10 mouse cellular contexts compared by ENCODE assay signal in the genomic region with DNA sequence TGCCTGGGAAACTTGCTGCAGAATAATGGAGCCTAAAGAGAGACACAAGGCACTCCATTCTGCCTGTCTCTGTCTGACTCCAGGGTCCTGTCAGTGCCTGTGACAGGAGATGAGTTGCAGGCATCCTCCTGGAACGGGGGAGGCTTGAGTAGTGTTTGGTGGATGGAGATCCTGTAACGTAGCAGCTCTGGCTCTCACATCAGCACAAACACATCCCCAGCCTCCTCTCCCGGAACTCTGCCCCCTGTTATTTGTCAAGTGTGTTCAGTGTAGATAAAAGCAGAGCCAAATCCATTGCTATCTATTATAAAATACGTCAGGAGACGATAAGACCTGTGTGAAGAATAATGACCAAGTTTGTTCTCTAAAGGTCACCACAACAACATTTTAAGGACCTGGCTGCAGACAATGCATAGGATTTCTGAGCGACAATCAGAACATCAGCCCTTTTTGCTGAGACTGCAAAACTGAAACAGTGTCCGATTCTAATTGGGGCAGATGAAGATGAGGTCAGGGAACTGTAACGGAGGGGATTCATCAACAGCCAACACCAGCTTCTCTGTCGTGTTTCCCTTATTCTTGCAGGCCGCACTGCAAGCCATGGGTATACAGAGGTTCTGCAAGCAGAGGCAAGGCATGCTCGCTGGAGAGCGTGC. TPM values are rescaled to one million over a fixed set of nuclear protein-coding genes. Genes with fewer than 3 reads are reported as not detected.
DNase-seq lines count a peak whose midpoint lies in the region; ATAC-seq and TF ChIP-seq lines count a peak whose summit lies in the region.
"Had no signal": no experiment of that assay in that cellular context is flagged by ENCODE, and none has a peak within 500 bp of the region (broad histone marks: within the 10 kb centered on the region; RNA-seq: fewer than 3 reads in every experiment).

No protein-coding gene starts in this region.

- TF ChIP-seq POLR2A in kidney, adult 2 months (IDR thresholded peaks at IDR 0.05; ENCODE audit: low read depth, low read length): no peak

- DNase-seq in kidney, adult 2 months: peak; percentile 30
- DNase-seq in kidney, postnatal 4 days: no peak
- DNase-seq in MN1 (ENCODE audit: low spot score): peak; percentile 74
- DNase-seq in heart, postnatal 10 days: peak; percentile 65 to 68
- no peak for DNase-seq in frontal cortex, postnatal 36 days (ENCODE audit: low spot score in 2 of 2)
- no peak for DNase-seq in cerebellum, postnatal 10 days
- DNase-seq in urinary bladder, adult 2 months (ENCODE audit: low spot score): no peak

- no peak overlapping the region for H3K27ac ChIP-seq in kidney, adult 2 months (ENCODE audit: insufficient read depth, low read depth, low read length)
- no peak overlapping the region for H3K27ac ChIP-seq in lung, embryonic 16.5 days (ENCODE audit: low read length)

- intact Hi-C loops in heart, postnatal 10 days (cut with DNase I): loop anchor here (5.0 kb wide), 1 partner anchor 97 kb away; the partner anchor contains the start of gene Rps6ka2

- H3K4me1 ChIP-seq in kidney, adult 2 months (ENCODE audit: control insufficient read depth, insufficient read depth, low read length): peaks cover 10% of the 10 kb centered on the region; the same call in 1 of the 2 replicates
- H3K4me1 ChIP-seq in lung, embryonic 16.5 days (replicated peaks; ENCODE audit: control insufficient read depth, insufficient read depth, low read length): peaks cover 27% of the 10 kb centered on the region

- no peak overlapping the region for H3K4me3 ChIP-seq in kidney, adult 2 months (ENCODE audit: insufficient read depth, low read depth, low read length)
- H3K4me3 ChIP-seq in lung, embryonic 16.5 days (ENCODE audit: low read length): no peak overlapping the region

- H3K9me3 ChIP-seq in lung, embryonic 16.5 days (ENCODE audit: control insufficient read depth, low read length): no peaks in the 10 kb centered on the region

- TF ChIP-seq CTCF in kidney, adult 2 months (conservative IDR thresholded peaks at IDR 0.05; ENCODE audit: insufficient read depth, insufficient read length, low read depth, low read length): no peak

- 76% methylated on average over 12 of the region's 12 CpGs for WGBS in kidney, adult 2 months
- WGBS in lung, embryonic 16.5 days: 38% methylated on average over 12 of the region's 12 CpGs

- H3K9ac ChIP-seq in lung, embryonic 16.5 days (ENCODE audit: low read length): no peak overlapping the region

- H3K4me2 ChIP-seq in lung, embryonic 16.5 days (ENCODE audit: low read depth, low read length): no peak overlapping the region

- no peaks in the 10 kb centered on the region for H3K36me3 ChIP-seq in kidney, adult 2 months (ENCODE audit: control insufficient read depth, insufficient read depth, low read length)
- H3K36me3 ChIP-seq in lung, embryonic 16.5 days (ENCODE audit: control insufficient read depth, insufficient read depth, low read length): no peaks in the 10 kb centered on the region

- ATAC-seq in lung, embryonic 16.5 days (ENCODE audit: low read depth): peak; percentile 49

- no peaks in the 10 kb centered on the region for H3K27me3 ChIP-seq in kidney, adult 2 months (replicated peaks; ENCODE audit: control insufficient read depth, insufficient read depth, low read length)
- no peaks in the 10 kb centered on the region; the same call in 1 of the 2 replicates for H3K27me3 ChIP-seq in lung, embryonic 16.5 days (ENCODE audit: control insufficient read depth, insufficient read depth, low read depth, low read length)

RNA-seq across cellular contexts. Expression of gene Tcp10a, which starts 55.2 kb away (rescaled TPM):
- polyA plus RNA-seq in kidney, adult 2 months (2012; rRNA removed): not detected in 2 replicates
- total RNA-seq in heart, postnatal 10 days (2021): not detected
- polyA plus RNA-seq in lung, embryonic 16.5 days (2015; fragmentation: Nextera tagmentation; extraction: Ambion mirVana): not detected in 2 replicates
- polyA plus RNA-seq in urinary bladder, adult 2 months (2012; rRNA removed): not detected in 2 replicates
- polyA plus RNA-seq: embryonic facial prominence, embryonic 14.5 days; spleen, adult 2 months had no signal

Comparison
In these comparisons a context has a peak if more than half of its experiments do, and no peak if none do; other contexts are left out.
1. DNase-seq: peak in kidney, adult 2 months (single experiment), MN1 (single experiment) and heart, postnatal 10 days (2 of 2); none in kidney, postnatal 4 days (0 of 2), frontal cortex, postnatal 36 days (0 of 2), cerebellum, postnatal 10 days (0 of 2) and urinary bladder, adult 2 months (single experiment).